Mouse (Mus musculus) heart, adult 2 months (tissue): ENCODE data around the gene BC004004.
A peak's percentile ranks its signal among the peaks of the same experiment; 100 is the strongest.

Experiments used
- CTCF ChIP-seq: fragments of 200-600 bp; IDR thresholded peaks from 2 replicates; pipeline ENCODE4 v1.8.1; 2022; ENCODE audit warnings: antibody characterized with exemption, mild to moderate bottlenecking, moderate library complexity
- EP300 ChIP-seq: fragments of 200-500 bp; IDR thresholded peaks from 2 replicates; pipeline ENCODE4 v1.6.1; 2011; ENCODE audit warnings: low read depth, low read length, control low read depth; ENCODE audit not compliant: insufficient read depth
- POLR2A ChIP-seq: fragments of 200-500 bp; IDR thresholded peaks from 2 replicates; pipeline ENCODE4 v1.6.1; 2011; ENCODE audit warnings: mild to moderate bottlenecking, low read depth, low read length, control low read depth; ENCODE audit not compliant: insufficient read depth

DNA sequence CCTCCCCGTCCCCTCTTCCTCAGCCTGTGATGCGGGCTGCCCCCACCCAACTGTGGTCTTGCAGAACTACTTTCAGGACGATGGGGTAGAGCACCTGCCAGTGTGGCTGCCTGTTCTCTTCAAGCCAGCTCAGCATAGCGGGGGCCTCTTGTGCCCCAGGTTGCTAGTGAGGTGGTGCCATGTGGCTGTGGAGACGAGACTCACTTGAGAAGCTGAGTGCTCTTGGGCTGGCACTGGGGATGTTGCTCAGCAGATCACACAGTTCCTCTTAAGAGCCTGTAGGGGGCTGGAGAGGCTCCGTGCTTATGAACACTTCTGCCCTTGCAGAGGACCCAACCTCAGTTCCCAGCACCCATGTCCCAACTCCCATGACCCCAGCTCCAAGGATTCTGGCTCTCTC, 29.2 kb downstream of the BC004004 start:
- TF ChIP-seq CTCF (peak; percentile 15; the same call in 1 of the 2 replicates), EP300 (no peak), POLR2A (no peak)
